Mouse (Mus musculus) liver, postnatal 0 days (tissue): Measurements from ENCODE around the gene Irak2.

ENCODE experiments used
- CTCF ChIP-seq: sonication (generic); IDR thresholded peaks from 2 replicates; pipeline ENCODE4 v1.5.1; 2016; ENCODE audit warnings: antibody characterized with exemption, low read depth
- EP300 ChIP-seq: IDR thresholded peaks from 2 replicates; pipeline ENCODE4 v1.6.1; 2016; ENCODE audit warnings: antibody characterized with exemption, low read depth, mild to moderate bottlenecking

- TF ChIP-seq EP300 (no peak), CTCF (no peak)
These were observed 45.0 kb downstream of the Irak2 start for GRCm38 (mm10) chr6:113683081-113683825.
